In the genomic region with DNA sequence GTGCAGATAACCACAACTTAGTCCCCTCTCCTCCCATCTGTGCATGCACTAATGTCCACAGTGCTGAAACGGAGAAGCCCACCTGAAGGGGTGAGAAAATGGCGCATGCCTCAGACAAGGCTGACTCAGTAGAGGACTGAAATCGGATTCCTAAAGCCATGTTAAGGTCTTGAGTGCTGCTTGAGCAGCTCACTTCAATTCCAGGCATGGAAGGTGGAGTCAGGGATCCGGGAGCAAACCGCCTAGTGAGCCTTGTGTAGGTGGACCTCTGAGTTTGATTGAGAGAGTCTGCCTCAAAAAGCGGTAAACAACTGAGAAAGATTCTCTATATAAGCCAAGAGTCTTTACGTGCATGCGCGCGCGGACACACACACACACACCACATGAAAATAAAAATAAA, we compare ENCODE assay signal across 22 mouse cellular contexts. TPM values are rescaled to one million over a fixed set of nuclear protein-coding genes. Genes with fewer than 3 reads are reported as not detected.
DNase-seq lines count a peak whose midpoint lies in the region; ATAC-seq and TF ChIP-seq lines count a peak whose summit lies in the region.
"Had no signal": no experiment of that assay in that cellular context is flagged by ENCODE, and none has a peak within 500 bp of the region (broad histone marks: within the 10 kb centered on the region; RNA-seq: fewer than 3 reads in every experiment).

No protein-coding gene starts in this region.

- no peak for TF ChIP-seq CTCF in brain, embryonic 14.5 days (IDR thresholded peaks at IDR 0.05; ENCODE audit: borderline replicate concordance, extremely low read depth, insufficient read depth, insufficient read length)

- no peak for TF ChIP-seq POLR2A in brain, embryonic 14.5 days (IDR thresholded peaks at IDR 0.05; ENCODE audit: borderline replicate concordance, extremely low read depth, insufficient read depth, insufficient read length, poor library complexity, severe bottlenecking)

- H3K4me2 ChIP-seq in lung, embryonic 16.5 days (ENCODE audit: low read depth, low read length) = peak overlapping the region; percentile 14; the same call in 1 of the 2 replicates
- H3K4me2 ChIP-seq: embryonic facial prominence, embryonic 12.5 days; heart, embryonic 11.5 days; heart, embryonic 15.5 days; hindbrain, embryonic 14.5 days; intestine, embryonic 15.5 days had no signal

- H3K36me3 ChIP-seq in lung, embryonic 16.5 days (ENCODE audit: control insufficient read depth, insufficient read depth, low read length) = no peaks in the 10 kb centered on the region
- H3K36me3 ChIP-seq: embryonic facial prominence, embryonic 12.5 days; forebrain, embryonic 10.5 days; heart, embryonic 15.5 days; hindbrain, embryonic 10.5 days; intestine, embryonic 15.5 days had no signal

- peak; percentile 23 for ATAC-seq in lung, embryonic 16.5 days (ENCODE audit: low read depth)
- ATAC-seq: intestine, embryonic 15.5 days; Patski had no signal

- H3K9me3 ChIP-seq in lung, embryonic 16.5 days (ENCODE audit: control insufficient read depth, low read length) = no peaks in the 10 kb centered on the region
- H3K9me3 ChIP-seq: embryonic facial prominence, embryonic 12.5 days; forebrain, embryonic 10.5 days; heart, embryonic 15.5 days; hindbrain, embryonic 10.5 days; intestine, embryonic 15.5 days had no signal

- H3K27me3 ChIP-seq in lung, embryonic 16.5 days (ENCODE audit: control insufficient read depth, insufficient read depth, low read depth, low read length) = no peaks in the 10 kb centered on the region
- H3K27me3 ChIP-seq: embryonic facial prominence, embryonic 12.5 days; heart, embryonic 15.5 days; intestine, embryonic 15.5 days had no signal

- H3K4me3 ChIP-seq in lung, embryonic 16.5 days (ENCODE audit: low read length) = peak overlapping the region; percentile 30; the same call in 1 of the 2 replicates
- H3K4me3 ChIP-seq: embryonic facial prominence, embryonic 12.5 days; forebrain, embryonic 10.5 days; heart, adult 2 months; heart, embryonic 15.5 days; hindbrain, embryonic 10.5 days; intestine, embryonic 15.5 days had no signal

- 62% methylated on average over 11 of the region's 11 CpGs for WGBS in lung, embryonic 16.5 days

- H3K27ac ChIP-seq in lung, embryonic 16.5 days (ENCODE audit: low read length) = 0 out of 2 replicates have a peak overlapping the region, but pooled peaks have one; percentile 20
- H3K27ac ChIP-seq: embryonic facial prominence, embryonic 12.5 days; forebrain, embryonic 10.5 days; heart, adult 2 months; heart, embryonic 15.5 days; hindbrain, embryonic 10.5 days; hindbrain, embryonic 14.5 days; intestine, embryonic 15.5 days had no signal

- H3K4me1 ChIP-seq in lung, embryonic 16.5 days (replicated peaks; ENCODE audit: control insufficient read depth, insufficient read depth, low read length) = 0 out of 2 replicates have a peak, but pooled peaks cover 2% of the 10 kb centered on the region
- H3K4me1 ChIP-seq: embryonic facial prominence, embryonic 12.5 days; intestine, embryonic 15.5 days had no signal

- peak; percentile 37 to 50 for DNase-seq in lung, adult 18-20 months
- DNase-seq in lung, postnatal 25 days (ENCODE audit: low spot score) = no peak
- DNase-seq in brain, embryonic 14.5 days (ENCODE audit: low read depth) = peak; percentile 13
- DNase-seq in lung, postnatal 4 days = peak; percentile 3 to 29
- no peak for DNase-seq in adrenal gland, postnatal 25 days
- DNase-seq in cerebellum, postnatal 25 days = no peak
- no peak for DNase-seq in spleen, postnatal 4 days (ENCODE audit: low spot score in 2 of 2)
- DNase-seq: adrenal gland, postnatal 10 days; cerebellum, adult 2 months; cerebellum, postnatal 10 days; gastrocnemius, postnatal 10 days; heart, adult 2 months; heart, postnatal 14 days had no signal

- no peak overlapping the region for H3K9ac ChIP-seq in lung, embryonic 16.5 days (ENCODE audit: low read length)
- H3K9ac ChIP-seq: embryonic facial prominence, embryonic 12.5 days; heart, embryonic 15.5 days; hindbrain, embryonic 14.5 days; intestine, embryonic 15.5 days had no signal

RNA-seq across cellular contexts. Expression of gene Msrb2, which starts 4.1 kb away (rescaled TPM):
- polyA plus RNA-seq in brain, embryonic 14.5 days (2012; rRNA removed) = 7.0 and 7.4 TPM in 2 replicates
- 33.3 and 37.7 TPM in 2 replicates for polyA plus RNA-seq in lung, embryonic 16.5 days (2015; fragmentation: Nextera tagmentation; extraction: Ambion mirVana)
- 29.2 and 30.5 TPM in 2 replicates for total RNA-seq in adrenal gland, postnatal 25 days (2021)

Comparison
In these comparisons a context has a peak if more than half of its experiments do, and no peak if none do; other contexts are left out.
1. DNase-seq: peak in lung, adult 18-20 months (2 of 2), brain, embryonic 14.5 days (single experiment) and lung, postnatal 4 days (2 of 2); none in lung, postnatal 25 days (single experiment), adrenal gland, postnatal 25 days (single experiment), cerebellum, postnatal 25 days (0 of 2) and spleen, postnatal 4 days (0 of 2).